Mouse (Mus musculus): Measurements from ENCODE around the gene Tmem82. TPM values are rescaled to one million over a fixed set of nuclear protein-coding genes. Genes with fewer than 3 reads are reported as not detected.

Tmem82 gene
- polyA plus RNA-seq, 1 experiment from 2014 or later = 1.2 TPM

- no peaks in the 10 kb centered on the region; the same call in 1 of the 2 replicates for H3K9me3 ChIP-seq (ENCODE audit: control insufficient read depth, low read length)
- ATAC-seq (ENCODE audit: low FRiP score, low TSS enrichment) = no peak
These were observed 41.6 kb downstream of the Tmem82 start for GRCm38 (mm10) chr4:141576877-141577276.

GRCm38 (mm10) chr4:141576404-141576803 lies 42.0 kb downstream of the Tmem82 start:
- ATAC-seq (ENCODE audit: low FRiP score, low TSS enrichment) = no peak
- H3K4me2 ChIP-seq (replicated peaks; ENCODE audit: low read depth, low read length) = no peak overlapping the region
- 81% methylated on average over 11 of the region's 11 CpGs for WGBS
- no peak overlapping the region for H3K4me3 ChIP-seq (ENCODE audit: low read length)
- no peak overlapping the region for H3K9ac ChIP-seq (ENCODE audit: low read depth, low read length)
- H3K27ac ChIP-seq (ENCODE audit: low read depth, low read length) = no peak overlapping the region
- peaks cover 43% of the 10 kb centered on the region for H3K36me3 ChIP-seq (ENCODE audit: control insufficient read depth, insufficient read depth, low read length)
- H3K27me3 ChIP-seq (ENCODE audit: control insufficient read depth, insufficient read depth, low read length) = no peaks in the 10 kb centered on the region
- no peaks in the 10 kb centered on the region; the same call in 1 of the 2 replicates for H3K9me3 ChIP-seq (ENCODE audit: control insufficient read depth, low read length)
- H3K4me1 ChIP-seq (ENCODE audit: control insufficient read depth, insufficient read depth, low read length) = 0 out of 2 replicates have a peak, but pooled peaks cover 5% of the 10 kb centered on the region

More at GRCm38 (mm10) chr4:141576877-141577276, 41.6 kb downstream of the Tmem82 start:
- Histone ChIP-seq H3K36me3 (ENCODE audit: control insufficient read depth, insufficient read depth, low read length) (peaks cover 43% of the 10 kb centered on the region), H3K4me3 (ENCODE audit: low read length) (no peak overlapping the region), H3K4me1 (ENCODE audit: control insufficient read depth, insufficient read depth, low read length) (0 out of 2 replicates have a peak, but pooled peaks cover 5% of the 10 kb centered on the region), H3K27ac (ENCODE audit: low read depth, low read length) (no peak overlapping the region), H3K9ac (ENCODE audit: low read depth, low read length) (no peak overlapping the region), H3K4me2 (replicated peaks; ENCODE audit: low read depth, low read length) (no peak overlapping the region), H3K27me3 (ENCODE audit: control insufficient read depth, insufficient read depth, low read length) (no peaks in the 10 kb centered on the region)
- 95% methylated on average over 7 of the region's 7 CpGs for WGBS

GRCm38 (mm10) chr4:141574789-141575702 lies 43.4 kb downstream of the Tmem82 start:
- peak; percentile 71 for ATAC-seq (ENCODE audit: low FRiP score, low TSS enrichment)
- no peaks in the 10 kb centered on the region; the same call in 1 of the 2 replicates for H3K9me3 ChIP-seq (ENCODE audit: control insufficient read depth, low read length)
- H3K4me1 ChIP-seq (ENCODE audit: control insufficient read depth, insufficient read depth, low read length) = 0 out of 2 replicates have a peak, but pooled peaks cover 5% of the 10 kb centered on the region
- 39% methylated on average over 27 of the region's 27 CpGs for WGBS
- no peak overlapping the region for H3K4me3 ChIP-seq (ENCODE audit: low read length)
- peaks cover 31% of the 10 kb centered on the region for H3K36me3 ChIP-seq (ENCODE audit: control insufficient read depth, insufficient read depth, low read length)
- no peak overlapping the region for H3K9ac ChIP-seq (ENCODE audit: low read depth, low read length)
- 0 out of 2 replicates have a peak overlapping the region, but pooled peaks have one; percentile 17 for H3K4me2 ChIP-seq (replicated peaks; ENCODE audit: low read depth, low read length)
- H3K27ac ChIP-seq (ENCODE audit: low read depth, low read length) = no peak overlapping the region
- H3K27me3 ChIP-seq (ENCODE audit: control insufficient read depth, insufficient read depth, low read length) = no peaks in the 10 kb centered on the region

- Histone ChIP-seq H3K4me2 (replicated peaks; ENCODE audit: low read depth, low read length) (no peak overlapping the region), H3K27ac (ENCODE audit: low read depth, low read length) (peak overlapping the region; percentile 3; the same call in 1 of the 2 replicates), H3K4me3 (ENCODE audit: low read length) (no peak overlapping the region), H3K9ac (ENCODE audit: low read depth, low read length) (no peak overlapping the region), H3K27me3 (ENCODE audit: control insufficient read depth, insufficient read depth, low read length) (no peaks in the 10 kb centered on the region), H3K36me3 (ENCODE audit: control insufficient read depth, insufficient read depth, low read length) (peaks cover 19% of the 10 kb centered on the region), H3K9me3 (ENCODE audit: control insufficient read depth, low read length) (no peaks in the 10 kb centered on the region; the same call in 1 of the 2 replicates), H3K4me1 (ENCODE audit: control insufficient read depth, insufficient read depth, low read length) (0 out of 2 replicates have a peak, but pooled peaks cover 5% of the 10 kb centered on the region)
- ATAC-seq (ENCODE audit: low FRiP score, low TSS enrichment) = no peak
- 51% methylated on average over 6 of the region's 6 CpGs for WGBS
These were observed 45.0 kb downstream of the Tmem82 start for GRCm38 (mm10) chr4:141573359-141573966.

DNA sequence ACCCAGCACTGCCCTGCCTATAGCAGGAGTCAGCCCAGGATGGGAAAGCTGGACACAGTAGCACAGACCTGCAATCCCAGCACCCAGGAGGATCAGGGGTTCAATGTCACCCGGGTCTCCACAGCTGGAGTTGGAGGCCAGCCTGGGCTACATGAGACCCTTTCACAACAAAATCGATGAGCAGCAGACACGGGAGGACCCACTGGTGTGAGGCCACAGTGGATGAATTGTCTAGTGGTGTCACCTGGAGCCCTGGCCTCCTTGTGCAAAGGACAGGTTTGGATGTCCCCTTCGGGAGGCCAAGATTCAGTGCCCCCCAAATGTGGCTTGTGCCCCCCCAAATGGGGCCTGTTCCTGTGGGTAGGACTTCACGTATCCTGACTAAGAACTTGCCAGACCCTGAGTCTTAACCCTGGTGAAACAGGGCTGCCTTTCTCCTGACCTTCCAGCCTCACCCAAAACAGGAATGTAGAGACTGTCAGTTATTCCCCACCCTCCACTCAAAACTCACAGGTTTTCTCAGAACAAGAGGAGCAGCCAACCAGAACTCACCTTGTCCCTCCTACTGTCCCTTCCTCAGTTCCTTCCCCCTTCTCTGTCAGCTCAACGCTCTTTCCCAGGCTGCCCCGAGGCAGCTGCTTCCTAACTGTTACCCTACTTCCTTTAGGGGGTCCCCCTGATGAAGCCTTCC lies 45.6 kb downstream of the Tmem82 start:
- Histone ChIP-seq H3K36me3 (ENCODE audit: control insufficient read depth, insufficient read depth, low read length) (peaks cover 15% of the 10 kb centered on the region), H3K4me3 (ENCODE audit: low read length) (no peak overlapping the region), H3K27me3 (ENCODE audit: control insufficient read depth, insufficient read depth, low read length) (no peaks in the 10 kb centered on the region), H3K9me3 (ENCODE audit: control insufficient read depth, low read length) (no peaks in the 10 kb centered on the region; the same call in 1 of the 2 replicates), H3K4me1 (ENCODE audit: control insufficient read depth, insufficient read depth, low read length) (0 out of 2 replicates have a peak, but pooled peaks cover 5% of the 10 kb centered on the region), H3K4me2 (replicated peaks; ENCODE audit: low read depth, low read length) (no peak overlapping the region), H3K27ac (ENCODE audit: low read depth, low read length) (peak overlapping the region; percentile 3; the same call in 1 of the 2 replicates), H3K9ac (ENCODE audit: low read depth, low read length) (no peak overlapping the region)
- WGBS = 79% methylated on average over 7 of the region's 7 CpGs
- ATAC-seq (ENCODE audit: low FRiP score, low TSS enrichment) = no peak

GRCm38 (mm10) chr4:141571934-141572333 lies 46.5 kb downstream of the Tmem82 start:
- no peak overlapping the region for H3K27ac ChIP-seq (ENCODE audit: low read depth, low read length)
- no peak for ATAC-seq (ENCODE audit: low FRiP score, low TSS enrichment)
- WGBS = 40% methylated on average over 10 of the region's 10 CpGs
- H3K36me3 ChIP-seq (ENCODE audit: control insufficient read depth, insufficient read depth, low read length) = peaks cover 7% of the 10 kb centered on the region
- no peaks in the 10 kb centered on the region; the same call in 1 of the 2 replicates for H3K9me3 ChIP-seq (ENCODE audit: control insufficient read depth, low read length)
- 0 out of 2 replicates have a peak, but pooled peaks cover 5% of the 10 kb centered on the region for H3K4me1 ChIP-seq (ENCODE audit: control insufficient read depth, insufficient read depth, low read length)
- H3K27me3 ChIP-seq (ENCODE audit: control insufficient read depth, insufficient read depth, low read length) = no peaks in the 10 kb centered on the region
- no peak overlapping the region for H3K9ac ChIP-seq (ENCODE audit: low read depth, low read length)
- no peak overlapping the region for H3K4me2 ChIP-seq (replicated peaks; ENCODE audit: low read depth, low read length)
- H3K4me3 ChIP-seq (ENCODE audit: low read length) = no peak overlapping the region

DNA sequence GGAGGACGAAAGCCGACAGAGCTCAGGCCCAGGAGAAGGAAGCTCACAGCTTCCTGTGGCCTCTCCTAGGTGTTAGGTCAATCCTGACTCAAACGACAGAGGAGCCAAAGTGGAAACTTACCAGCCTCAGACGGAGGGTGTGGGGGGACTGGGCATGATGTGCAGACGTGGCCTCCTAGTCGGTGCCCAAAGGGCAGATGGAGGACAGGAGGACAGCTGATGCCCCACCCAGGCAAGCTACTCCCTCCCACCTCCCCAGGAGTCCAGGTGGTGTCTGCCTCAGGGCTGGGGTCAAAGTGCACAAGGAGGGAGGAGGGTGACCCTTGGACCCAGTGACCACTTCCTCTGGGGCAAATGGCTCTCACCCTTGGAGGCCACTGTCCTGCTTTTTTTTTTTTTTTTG lies 47.1 kb downstream of the Tmem82 start:
- WGBS = 33% methylated on average over 6 of the region's 6 CpGs
- no peak overlapping the region for H3K9ac ChIP-seq (ENCODE audit: low read depth, low read length)
- H3K36me3 ChIP-seq (ENCODE audit: control insufficient read depth, insufficient read depth, low read length) = peaks cover 2% of the 10 kb centered on the region; the same call in 1 of the 2 replicates
- H3K27me3 ChIP-seq (ENCODE audit: control insufficient read depth, insufficient read depth, low read length) = no peaks in the 10 kb centered on the region
- no peaks in the 10 kb centered on the region for H3K9me3 ChIP-seq (ENCODE audit: control insufficient read depth, low read length)
- 0 out of 2 replicates have a peak, but pooled peaks cover 5% of the 10 kb centered on the region for H3K4me1 ChIP-seq (ENCODE audit: control insufficient read depth, insufficient read depth, low read length)
- ATAC-seq (ENCODE audit: low FRiP score, low TSS enrichment) = no peak
- no peak overlapping the region for H3K27ac ChIP-seq (ENCODE audit: low read depth, low read length)
- no peak overlapping the region for H3K4me2 ChIP-seq (replicated peaks; ENCODE audit: low read depth, low read length)
- no peak overlapping the region for H3K4me3 ChIP-seq (ENCODE audit: low read length)

GRCm38 (mm10) chr4:141570821-141571220 lies 47.6 kb downstream of the Tmem82 start:
- H3K4me1 ChIP-seq (ENCODE audit: control insufficient read depth, insufficient read depth, low read length) = 0 out of 2 replicates have a peak, but pooled peaks cover 5% of the 10 kb centered on the region
- H3K4me2 ChIP-seq (replicated peaks; ENCODE audit: low read depth, low read length) = no peak overlapping the region
- H3K27me3 ChIP-seq (ENCODE audit: control insufficient read depth, insufficient read depth, low read length) = no peaks in the 10 kb centered on the region
- no peaks in the 10 kb centered on the region for H3K9me3 ChIP-seq (ENCODE audit: control insufficient read depth, low read length)
- ATAC-seq (ENCODE audit: low FRiP score, low TSS enrichment) = no peak
- 74% methylated on average over 1 of the region's 1 CpGs for WGBS
- H3K36me3 ChIP-seq (ENCODE audit: control insufficient read depth, insufficient read depth, low read length) = no peaks in the 10 kb centered on the region
- H3K27ac ChIP-seq (ENCODE audit: low read depth, low read length) = no peak overlapping the region
- no peak overlapping the region for H3K9ac ChIP-seq (ENCODE audit: low read depth, low read length)
- H3K4me3 ChIP-seq (ENCODE audit: low read length) = no peak overlapping the region

Data from kidney, embryonic 14.5 days (tissue).